Mouse (Mus musculus): ENCODE measurements at regions not wholly inside any gene's neighbourhood (a gene's known extent, or its start where the extent isn't known, plus 50 kb on each side); places are given as distances from the start of the nearest gene placed in this dataset.
A peak's percentile ranks its signal among the peaks of the same experiment; 100 is the strongest.

DNA sequence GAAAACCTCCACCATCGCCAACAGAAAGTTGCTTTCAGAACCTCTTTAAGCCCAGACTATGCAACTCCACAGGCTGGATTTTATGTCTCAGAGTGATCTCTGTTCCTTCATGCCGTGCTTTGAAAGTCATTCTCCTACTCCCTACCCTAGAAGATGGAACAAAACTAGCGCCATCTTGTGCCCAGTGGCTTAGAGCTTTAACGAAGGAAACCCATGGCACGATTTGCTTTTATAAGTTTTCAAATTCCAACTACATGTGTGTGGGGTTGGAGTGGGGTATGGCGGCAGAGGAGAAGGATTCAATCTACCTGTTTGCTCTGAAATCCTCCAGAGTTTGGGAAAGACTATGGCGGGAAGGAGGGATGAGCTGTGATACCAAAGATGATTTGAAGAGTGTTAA lies 118.7 kb upstream of the Tmem45b start:
- no peak for DNase-seq (ENCODE audit: low spot score in 2 of 2)

DNA sequence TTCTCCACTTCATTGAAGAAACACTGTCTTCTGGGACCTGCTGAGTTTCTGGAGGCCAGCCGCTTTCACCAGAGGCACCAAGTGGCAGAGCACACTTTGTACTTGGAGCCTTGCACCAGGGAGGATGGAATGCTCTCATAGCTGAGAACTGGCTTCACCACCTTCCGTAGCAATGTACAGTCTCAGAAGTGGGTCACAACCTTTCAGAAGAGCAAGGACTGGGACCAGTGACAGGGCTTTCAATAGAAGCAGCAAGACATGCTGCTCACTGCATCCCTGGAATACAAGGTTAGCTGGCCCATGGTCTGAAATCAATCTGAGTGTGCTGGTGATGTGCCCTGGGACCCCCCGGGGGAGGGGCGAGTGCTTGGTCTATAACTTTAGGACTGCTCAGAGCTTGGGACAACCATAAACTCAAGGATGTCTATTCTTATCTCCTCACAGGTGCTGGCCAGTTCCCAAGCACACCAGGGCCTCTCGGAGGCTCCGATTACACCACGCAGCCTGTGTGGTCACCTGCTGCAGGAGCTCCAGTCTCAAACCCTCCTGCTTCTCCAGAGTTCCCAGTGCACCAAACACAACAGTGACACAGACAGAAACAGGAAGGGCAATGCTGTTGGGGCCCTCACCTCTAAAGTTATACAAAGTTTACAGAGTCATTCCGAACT lies 114.4 kb upstream of the Tmem45b start:
- DNase-seq (ENCODE audit: low spot score in 2 of 2), result no peak

DNA sequence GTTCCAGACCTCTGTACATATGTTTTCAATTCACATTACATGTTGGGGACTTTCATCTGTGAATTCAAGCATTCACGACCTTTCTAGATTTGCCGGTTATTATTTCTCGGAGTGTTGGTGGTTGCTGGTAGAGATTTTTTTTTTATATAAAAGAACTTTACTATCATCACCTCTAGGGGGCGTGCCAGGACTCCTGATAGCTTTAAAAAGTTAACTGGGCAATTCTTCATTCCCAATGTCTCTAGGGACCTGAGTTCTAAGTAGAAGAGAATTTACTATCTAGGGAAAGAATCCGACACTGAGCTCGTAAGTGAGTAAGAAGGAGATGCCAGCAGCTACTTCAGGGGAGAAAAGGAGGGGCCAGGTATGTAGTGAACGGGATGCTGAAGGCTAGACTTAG lies 112.8 kb upstream of the Tmem45b start:
- no peak for DNase-seq (ENCODE audit: low spot score in 2 of 2)

DNA sequence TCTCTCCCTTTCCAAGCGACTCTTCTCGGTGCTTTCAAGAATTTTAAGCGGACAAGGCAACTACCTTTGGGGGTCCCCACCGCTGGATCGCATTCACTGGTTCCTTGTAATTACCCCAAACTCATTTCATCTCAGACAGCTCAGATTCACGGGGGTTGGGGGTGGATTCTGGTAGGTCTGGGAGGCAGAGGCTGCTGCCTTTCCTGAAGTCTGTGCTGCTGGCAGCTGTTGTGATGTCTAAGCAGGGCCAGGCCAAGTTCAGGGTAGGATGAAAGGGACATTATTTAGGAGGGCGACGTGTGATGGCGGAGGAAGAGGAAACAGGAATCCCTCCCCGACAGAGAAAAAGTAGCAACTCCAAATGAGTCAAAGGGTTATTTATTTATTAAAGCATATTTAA lies 102.8 kb upstream of the Tmem45b start:
- DNase-seq (ENCODE audit: low spot score in 2 of 2), result no peak

DNA sequence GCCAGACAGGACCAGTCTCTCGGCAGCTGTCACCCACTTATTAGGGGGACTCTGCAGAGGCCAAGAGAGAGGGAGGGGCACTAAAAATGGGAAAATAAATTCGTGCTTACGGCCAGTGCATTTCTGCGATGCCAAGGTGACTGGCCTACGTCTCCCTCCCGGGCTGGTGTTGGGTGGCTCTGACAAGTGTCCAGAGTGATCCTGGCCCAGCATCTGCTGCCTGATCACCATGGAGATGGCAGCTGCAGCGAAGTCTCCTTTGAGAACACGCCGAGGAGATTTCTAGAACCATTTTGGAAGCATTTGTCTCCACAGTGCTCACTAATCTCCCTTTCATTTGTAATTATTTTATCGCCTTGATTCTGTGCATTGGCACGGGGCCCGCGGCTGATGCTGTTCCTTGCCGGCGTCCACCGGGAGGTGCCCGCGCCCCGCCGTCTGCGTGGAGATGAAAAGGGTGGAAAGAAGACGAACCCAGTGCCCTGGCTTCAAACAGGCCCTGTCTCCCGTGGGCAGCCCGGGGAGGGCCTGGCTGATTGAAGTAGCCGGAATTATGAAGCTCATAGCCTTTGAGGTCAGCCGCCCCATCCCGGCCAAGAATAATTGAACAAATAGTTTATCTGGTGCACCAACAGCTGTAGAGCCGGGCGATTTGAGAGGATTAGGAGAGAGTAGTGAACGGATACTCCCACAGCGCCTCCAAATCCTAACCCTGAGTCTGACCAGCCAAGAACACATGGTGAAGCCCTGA lies 102.2 kb upstream of the Tmem45b start:
- peak in 1 of 2 experiments; percentile 7 for DNase-seq (ENCODE audit: low spot score in 2 of 2)

DNA sequence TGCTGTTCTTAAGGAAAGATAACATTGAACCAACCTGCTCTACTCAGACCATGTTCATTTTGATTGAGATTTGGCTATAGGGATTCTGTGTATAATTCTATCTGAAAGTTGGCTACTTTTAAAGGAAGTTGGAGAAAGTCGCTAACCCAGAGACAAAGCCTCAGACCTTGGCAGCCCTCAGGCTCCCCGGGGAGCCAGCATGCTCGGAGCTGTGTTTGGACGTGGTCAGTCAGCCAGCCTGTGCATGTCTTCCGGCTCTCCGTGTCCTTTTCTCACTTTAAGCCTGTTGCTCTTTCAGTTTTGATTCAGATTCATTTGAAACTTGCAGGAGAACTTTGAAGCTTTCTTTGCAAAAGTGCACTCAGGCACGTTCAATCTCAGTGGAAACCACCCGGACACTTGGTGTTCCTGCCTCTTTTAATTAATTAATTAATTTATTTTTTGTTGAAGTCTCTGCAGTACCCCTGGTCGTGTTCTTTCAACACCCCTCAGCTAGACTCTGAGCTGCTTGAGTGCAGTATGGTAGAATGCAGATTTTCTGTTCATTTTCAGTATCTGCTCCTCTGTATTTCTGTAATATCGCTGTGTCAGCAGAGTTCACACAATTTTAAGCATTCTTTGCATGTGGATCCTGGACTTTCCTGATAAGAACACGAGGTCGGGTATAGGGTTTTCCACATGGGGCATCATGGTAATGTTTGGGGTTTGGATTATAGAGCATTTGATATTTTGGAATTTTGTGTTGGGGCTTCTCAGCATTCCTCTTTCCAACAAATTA lies 100.9 kb upstream of the Tmem45b start:
- no peak for DNase-seq (ENCODE audit: low spot score in 2 of 2)

DNA sequence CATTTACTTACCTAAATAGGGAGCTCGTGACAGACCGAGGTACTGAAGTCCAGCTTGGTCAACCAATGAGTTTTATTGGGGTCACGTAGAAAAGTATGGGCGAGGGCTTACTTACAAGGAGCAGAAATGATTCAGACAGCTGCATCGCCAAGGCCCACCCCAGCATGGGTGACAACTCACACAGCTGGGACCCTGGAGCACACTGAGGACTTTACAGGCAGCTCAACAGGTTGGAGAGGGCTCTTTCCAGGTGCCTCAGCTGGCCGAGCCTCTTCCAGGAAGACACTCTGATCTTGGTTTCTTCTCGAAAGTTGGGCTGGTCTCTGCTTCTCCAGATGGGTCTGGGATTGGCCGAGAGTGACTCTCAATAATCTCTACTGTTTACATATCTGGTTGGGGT lies 99.3 kb upstream of the Tmem45b start:
- DNase-seq (ENCODE audit: low spot score in 2 of 2), result no peak

DNA sequence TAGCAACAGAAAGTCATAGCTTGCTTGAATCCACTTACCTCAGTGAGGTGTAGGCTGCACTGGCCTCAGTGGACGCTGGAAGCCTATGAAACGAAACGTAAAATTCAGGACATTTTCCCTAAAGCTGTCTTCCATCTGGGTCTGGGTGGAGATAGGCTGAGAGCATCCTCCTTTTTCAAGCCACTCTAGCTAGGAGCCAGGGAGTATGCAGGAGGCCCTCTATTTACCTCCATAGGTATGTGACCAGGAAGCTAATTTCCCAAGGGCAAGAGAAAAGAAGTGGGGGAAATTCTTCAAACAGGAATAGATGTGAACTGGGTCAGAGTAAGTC lies 95.9 kb upstream of the Tmem45b start:
- DNase-seq (ENCODE audit: low spot score in 2 of 2), result no peak

DNA sequence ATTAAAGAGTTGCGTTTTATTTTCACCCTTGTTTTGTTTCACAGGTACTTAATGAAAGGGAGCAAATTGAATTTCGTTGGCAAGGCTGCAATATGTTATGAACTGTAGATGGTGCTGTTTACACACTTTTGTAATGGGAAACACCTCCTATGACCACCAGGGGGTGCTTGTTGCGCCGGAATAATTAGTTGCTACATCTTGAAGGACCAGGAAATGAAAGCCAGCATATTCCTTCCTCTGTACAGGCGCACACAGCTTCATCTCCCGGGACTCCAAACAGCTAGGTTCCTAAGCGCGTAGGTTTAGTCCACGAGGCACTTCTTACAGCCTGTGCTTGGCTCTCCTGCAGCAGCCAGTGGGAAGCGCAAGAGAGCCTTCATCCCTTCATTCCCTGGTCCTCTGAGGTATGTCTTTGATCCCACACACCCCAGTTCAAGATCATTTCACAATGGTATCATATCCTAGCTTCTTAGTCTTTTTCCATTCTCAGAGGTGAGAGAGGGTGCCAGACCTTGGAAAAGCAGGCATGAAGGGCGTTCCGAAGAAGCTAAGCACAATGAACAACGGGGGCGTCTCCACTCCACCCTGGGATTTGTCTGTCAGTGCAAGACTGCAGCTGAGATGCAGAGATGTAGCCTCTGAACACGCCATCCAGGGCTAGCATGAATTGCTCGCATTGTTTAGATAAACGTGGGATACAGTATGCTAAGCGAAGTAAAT lies 95.4 kb upstream of the Tmem45b start:
- DNase-seq (ENCODE audit: low spot score in 2 of 2), result peak; percentile 68 to 78

DNA sequence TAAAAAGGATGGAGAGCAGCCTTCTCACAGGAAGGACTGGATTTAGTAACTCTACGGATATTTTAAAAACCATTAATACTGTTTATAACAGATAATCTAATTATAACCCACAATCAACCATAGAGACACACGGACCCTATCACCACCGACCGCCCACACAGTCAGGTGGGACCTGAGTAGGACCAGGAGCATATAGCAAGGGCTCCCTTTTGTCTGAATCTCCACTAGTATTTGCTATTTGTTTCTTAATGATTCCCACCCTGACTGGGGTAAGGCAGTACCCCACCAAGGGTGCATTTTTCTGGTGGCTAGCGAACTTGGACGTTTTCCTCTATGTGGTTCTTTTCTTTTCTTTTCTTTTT lies 79.4 kb upstream of the Tmem45b start:
- no peak for DNase-seq (ENCODE audit: low spot score in 2 of 2)

DNA sequence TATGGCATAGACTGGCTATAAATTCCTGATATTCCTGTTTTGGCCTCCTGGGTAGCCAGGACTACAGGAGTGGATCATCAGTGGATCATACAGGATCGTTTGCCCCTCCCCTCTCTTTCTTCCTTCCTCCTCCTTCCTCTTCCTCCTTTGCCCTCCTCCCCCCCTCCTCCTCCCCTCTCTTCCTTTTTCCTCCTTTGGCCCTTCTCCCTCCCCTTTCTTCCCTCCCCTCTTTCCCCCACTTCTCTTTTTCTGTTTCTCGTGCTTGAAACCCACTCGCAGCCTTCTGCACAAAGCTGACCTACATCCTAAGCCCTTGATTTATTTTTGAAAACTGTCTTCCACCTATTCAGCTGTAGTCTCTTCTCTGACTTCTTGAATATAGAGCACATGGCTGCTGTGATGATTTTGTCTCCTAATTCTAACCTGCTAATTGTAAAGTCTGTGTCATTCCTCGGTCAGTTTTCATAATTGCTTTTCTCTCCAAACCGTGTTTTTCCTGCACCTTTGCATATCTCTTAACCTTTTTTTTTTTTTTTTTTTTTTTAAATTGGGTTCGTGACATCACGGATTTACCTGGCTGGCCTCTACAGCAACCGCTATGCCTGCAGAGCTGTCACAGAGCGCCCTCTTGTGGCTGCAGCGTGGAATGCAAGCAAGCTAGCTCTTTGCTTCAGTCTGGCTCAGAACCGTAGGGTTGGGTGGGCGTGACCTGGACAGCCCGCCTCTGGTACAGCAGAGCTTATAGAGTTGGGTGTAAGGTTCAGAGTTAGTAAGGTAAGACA lies 78.8 kb upstream of the Tmem45b start:
- peak; percentile 51 to 78 for DNase-seq (ENCODE audit: low spot score in 2 of 2)

DNA sequence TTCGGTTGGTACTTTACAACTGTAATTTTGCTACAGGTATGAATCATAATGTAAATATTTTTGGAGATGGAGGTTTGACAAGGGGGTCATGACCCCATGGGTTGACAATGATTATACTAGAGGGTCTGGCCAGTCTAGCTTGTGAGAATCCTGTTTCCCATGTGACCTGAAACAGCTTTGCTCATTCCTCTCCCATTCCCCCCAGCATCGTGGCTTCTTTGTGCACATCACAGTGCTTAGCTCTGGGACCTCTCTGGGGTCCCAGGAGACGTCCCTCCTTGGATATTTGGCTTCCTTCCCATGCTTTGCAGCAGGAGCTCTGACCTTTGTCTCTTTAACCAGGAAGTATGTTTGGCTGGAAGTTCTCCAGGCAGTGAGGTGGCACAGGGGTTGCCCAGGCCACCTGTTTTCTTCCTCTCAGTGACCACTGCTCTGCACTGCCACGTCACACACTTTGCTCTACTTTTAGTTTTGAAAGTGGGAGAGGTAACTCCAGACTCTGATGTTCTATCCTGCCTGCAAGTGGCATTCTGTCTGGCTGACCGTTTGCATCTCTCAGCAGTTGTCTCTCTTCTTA lies 77.4 kb upstream of the Tmem45b start:
- DNase-seq (ENCODE audit: low spot score in 2 of 2), result no peak

DNA sequence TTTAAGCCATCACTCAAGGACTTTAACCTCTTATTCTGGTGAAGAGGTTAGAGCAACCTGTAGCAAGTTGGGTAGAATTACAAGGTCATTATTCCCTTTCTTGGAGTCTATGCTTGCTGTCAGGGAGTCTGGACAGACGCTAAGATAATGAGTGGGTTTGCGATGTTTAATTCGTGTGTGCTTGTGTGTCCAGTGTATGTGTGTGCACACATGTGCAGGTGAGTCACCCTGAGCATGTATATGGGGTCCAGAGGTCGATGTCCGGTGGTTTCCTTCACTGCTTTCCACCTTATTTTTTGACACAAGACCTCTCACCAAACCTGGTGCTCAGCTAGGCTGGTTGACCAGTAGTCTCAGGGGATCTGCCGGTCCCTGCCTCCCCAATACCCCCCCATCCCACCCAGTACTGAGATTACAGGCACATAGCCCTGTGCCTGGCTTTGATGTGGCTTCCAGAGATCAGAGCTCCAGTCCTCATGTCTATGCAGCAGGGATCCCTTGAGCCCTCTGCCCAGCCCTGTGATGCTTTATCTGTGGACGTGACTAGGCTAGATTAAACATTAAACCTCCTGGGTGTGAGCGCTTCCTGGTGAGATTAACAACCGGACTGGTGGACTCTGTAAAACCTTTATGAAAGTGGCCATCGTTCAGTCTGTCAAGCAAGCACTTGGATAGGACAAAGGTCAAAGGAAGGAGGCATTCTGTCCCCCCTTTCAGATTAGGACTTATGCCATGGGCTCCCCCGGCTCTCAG lies 74.4 kb upstream of the Tmem45b start:
- no peak for DNase-seq (ENCODE audit: low spot score in 2 of 2)

DNA sequence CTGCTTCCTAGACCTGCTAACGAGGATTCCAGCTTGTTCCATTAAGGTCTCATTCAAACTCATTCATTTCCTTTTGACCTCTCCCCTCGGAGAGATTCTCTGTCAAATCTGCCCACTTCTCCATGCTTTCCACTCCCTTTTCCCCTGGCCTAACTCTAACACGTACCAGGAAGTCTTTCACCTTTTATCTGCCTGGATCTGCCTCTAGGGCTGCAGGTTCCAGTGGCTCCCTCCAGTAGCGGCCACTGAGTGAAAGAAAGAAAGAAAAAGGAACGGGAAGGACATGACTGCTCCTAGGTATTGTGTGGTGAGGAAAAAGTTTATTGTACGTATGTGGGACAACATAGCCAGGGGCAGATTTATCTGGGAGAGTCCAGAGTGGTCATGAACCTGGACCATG lies 64.8 kb upstream of the Tmem45b start:
- DNase-seq (ENCODE audit: low spot score in 2 of 2), result no peak

DNA sequence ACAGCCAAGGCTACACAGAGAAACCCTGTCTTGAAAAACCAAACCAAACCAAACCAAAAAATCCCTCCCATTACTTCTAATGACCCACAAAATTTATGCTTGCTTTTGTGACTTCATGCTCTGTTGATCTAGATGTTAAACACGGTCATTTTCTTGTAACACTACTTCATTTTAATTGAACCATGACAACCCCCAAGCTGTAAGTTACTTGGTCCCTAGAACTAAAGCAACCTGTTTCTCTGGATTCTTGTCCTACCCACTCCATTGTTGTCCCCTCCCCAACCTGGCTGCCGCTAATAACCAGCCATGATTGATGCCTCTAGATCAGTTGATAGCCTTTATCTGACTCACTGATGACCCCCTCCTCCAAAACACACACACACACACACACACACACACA lies 63.0 kb upstream of the Tmem45b start:
- no peak for DNase-seq (ENCODE audit: low spot score in 2 of 2)

Measured in frontal cortex, postnatal 14 days (tissue).